Mouse (Mus musculus): ENCODE measurements around the gene Usp50. TPM values are rescaled to one million over a fixed set of nuclear protein-coding genes. Genes with fewer than 3 reads are reported as not detected.

The Usp50 gene
- polyA plus RNA-seq, 1 experiment from 2014 or later, result 2.0 TPM

DNA sequence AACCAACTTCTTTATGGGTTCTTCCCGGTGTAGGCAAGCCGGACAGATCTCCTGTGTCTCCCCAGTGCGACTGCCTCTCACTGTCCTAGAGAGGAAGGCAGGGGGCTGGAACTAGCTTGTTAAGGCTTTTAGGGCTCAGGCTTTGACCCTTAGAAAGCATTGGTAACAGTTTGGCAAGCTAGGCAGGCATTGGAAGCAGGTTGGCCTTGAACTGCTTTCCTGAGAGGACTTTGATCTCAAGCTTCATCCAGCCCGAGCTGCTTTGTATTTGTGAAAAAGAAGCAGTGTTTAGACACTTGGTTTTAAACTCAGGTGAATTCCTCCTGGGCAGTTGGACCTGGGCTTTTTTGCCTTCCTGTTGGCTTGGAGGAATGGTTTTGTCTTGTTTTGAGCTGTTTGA is 4.5 kb downstream of the Usp50 start:
- WGBS, result 79% methylated on average over 4 of the region's 4 CpGs
- no peaks in the 10 kb centered on the region for H3K9me3 ChIP-seq
- H3K4me1 ChIP-seq, result no peaks in the 10 kb centered on the region
- H3K9ac ChIP-seq, result no peak overlapping the region
- no peaks in the 10 kb centered on the region for H3K27me3 ChIP-seq
- no peak for ATAC-seq (ENCODE audit: insufficient number of reproducible peaks, low FRiP score, low TSS enrichment, low read depth)
- no peak overlapping the region for H3K27ac ChIP-seq
- no peak overlapping the region for H3K4me2 ChIP-seq
- no peaks in the 10 kb centered on the region for H3K36me3 ChIP-seq
- no peak overlapping the region for H3K4me3 ChIP-seq

GRCm38 (mm10) chr2:126776416-126776815 is 6.9 kb downstream of the Usp50 start:
- WGBS, result 36% methylated on average over 1 of the region's 1 CpGs
- H3K4me2 ChIP-seq, result no peak overlapping the region
- no peak overlapping the region for H3K9ac ChIP-seq
- H3K4me3 ChIP-seq, result no peak overlapping the region
- no peaks in the 10 kb centered on the region for H3K36me3 ChIP-seq
- no peak for ATAC-seq (ENCODE audit: insufficient number of reproducible peaks, low FRiP score, low TSS enrichment, low read depth)
- no peaks in the 10 kb centered on the region for H3K9me3 ChIP-seq
- no peaks in the 10 kb centered on the region for H3K4me1 ChIP-seq
- no peak overlapping the region for H3K27ac ChIP-seq
- no peaks in the 10 kb centered on the region for H3K27me3 ChIP-seq

- H3K27me3 ChIP-seq, result no peaks in the 10 kb centered on the region
- H3K4me3 ChIP-seq, result no peak overlapping the region
- no peak for ATAC-seq (ENCODE audit: insufficient number of reproducible peaks, low FRiP score, low TSS enrichment, low read depth)
- no peak overlapping the region for H3K4me2 ChIP-seq
- no peak overlapping the region for H3K9ac ChIP-seq
- no peaks in the 10 kb centered on the region for H3K4me1 ChIP-seq
- no peaks in the 10 kb centered on the region for H3K9me3 ChIP-seq
- no peak overlapping the region for H3K27ac ChIP-seq
- no peaks in the 10 kb centered on the region for H3K36me3 ChIP-seq
- 43% methylated on average over 4 of the region's 4 CpGs for WGBS
Measured at GRCm38 (mm10) chr2:126775951-126776350, 7.3 kb downstream of the Usp50 start.

DNA sequence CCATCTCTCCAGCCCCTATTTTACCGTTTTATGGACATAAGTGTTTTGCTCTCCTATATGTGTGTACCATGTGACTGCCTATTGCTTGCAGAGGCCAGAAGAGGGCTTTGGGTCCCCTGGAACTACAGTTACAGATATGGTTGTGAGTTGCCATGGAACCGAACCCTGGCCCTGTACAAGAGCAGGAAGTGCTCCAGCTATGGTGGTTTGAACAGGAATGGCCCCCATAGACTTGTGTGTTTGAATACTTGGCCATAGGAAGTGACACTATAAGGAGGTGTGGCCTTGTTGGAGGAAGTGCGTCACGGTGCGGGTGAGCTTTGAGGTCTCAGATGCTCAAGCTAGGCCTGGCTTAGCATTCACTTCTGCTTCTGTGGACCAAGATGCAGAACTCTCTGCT is 11.1 kb downstream of the Usp50 start:
- WGBS, result 88% methylated on average over 5 of the region's 5 CpGs
- H3K27ac ChIP-seq, result no peak overlapping the region

DNA sequence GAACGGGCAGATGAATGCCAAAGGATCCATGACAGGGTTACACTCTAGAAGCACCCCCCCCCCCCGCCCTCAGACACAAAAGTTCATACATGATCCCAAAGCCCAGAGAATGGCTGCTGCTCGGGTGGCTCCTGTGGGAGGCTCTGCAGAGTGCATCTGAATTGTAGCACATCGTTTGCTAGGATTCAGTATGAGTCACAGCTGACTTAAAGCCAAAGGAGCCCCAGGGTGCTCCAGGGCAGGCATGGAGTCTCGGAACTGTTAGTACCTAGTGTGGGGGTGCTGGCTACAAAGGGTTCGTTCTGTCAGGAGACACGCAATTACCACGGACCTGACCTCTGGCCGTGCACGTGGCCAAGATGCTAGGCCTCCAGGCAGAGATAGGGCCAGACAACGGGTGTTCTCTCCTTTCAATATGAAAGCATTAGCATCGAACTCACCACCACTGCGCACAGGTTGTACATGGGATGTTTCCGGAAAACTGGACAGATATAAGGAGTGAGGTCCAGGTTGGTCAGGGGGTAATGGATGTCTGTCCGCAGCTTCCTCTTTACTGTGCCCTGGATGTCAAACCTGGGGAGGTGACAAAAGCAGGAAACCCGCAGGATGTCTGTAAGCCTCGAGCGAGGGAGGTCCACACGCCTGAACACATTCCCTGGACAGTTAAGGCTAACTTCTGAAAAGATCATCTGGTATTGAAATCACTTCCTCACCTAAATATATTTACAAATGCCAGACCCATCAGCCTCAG is 13.7 kb downstream of the Usp50 start:
- no peak overlapping the region for H3K27ac ChIP-seq
- no peak for ATAC-seq (ENCODE audit: insufficient number of reproducible peaks, low FRiP score, low TSS enrichment, low read depth)
- no peaks in the 10 kb centered on the region for H3K27me3 ChIP-seq
- 0 out of 2 replicates have a peak, but pooled peaks cover 6% of the 10 kb centered on the region for H3K4me1 ChIP-seq
- no peaks in the 10 kb centered on the region; the same call in 1 of the 2 replicates for H3K36me3 ChIP-seq
- 65% methylated on average over 19 of the region's 19 CpGs for WGBS
- H3K4me2 ChIP-seq, result no peak overlapping the region
- H3K4me3 ChIP-seq, result no peak overlapping the region
- H3K9ac ChIP-seq, result no peak overlapping the region
- no peaks in the 10 kb centered on the region for H3K9me3 ChIP-seq

More for the DNA sequence above, 11.1 kb downstream of the Usp50 start:
- no peaks in the 10 kb centered on the region for H3K36me3 ChIP-seq
- ATAC-seq (ENCODE audit: insufficient number of reproducible peaks, low FRiP score, low TSS enrichment, low read depth), result no peak
- no peaks in the 10 kb centered on the region for H3K9me3 ChIP-seq
- H3K4me2 ChIP-seq, result no peak overlapping the region
- H3K27me3 ChIP-seq, result no peaks in the 10 kb centered on the region
- H3K4me3 ChIP-seq, result no peak overlapping the region
- 0 out of 2 replicates have a peak, but pooled peaks cover 2% of the 10 kb centered on the region for H3K4me1 ChIP-seq
- H3K9ac ChIP-seq, result no peak overlapping the region

DNA sequence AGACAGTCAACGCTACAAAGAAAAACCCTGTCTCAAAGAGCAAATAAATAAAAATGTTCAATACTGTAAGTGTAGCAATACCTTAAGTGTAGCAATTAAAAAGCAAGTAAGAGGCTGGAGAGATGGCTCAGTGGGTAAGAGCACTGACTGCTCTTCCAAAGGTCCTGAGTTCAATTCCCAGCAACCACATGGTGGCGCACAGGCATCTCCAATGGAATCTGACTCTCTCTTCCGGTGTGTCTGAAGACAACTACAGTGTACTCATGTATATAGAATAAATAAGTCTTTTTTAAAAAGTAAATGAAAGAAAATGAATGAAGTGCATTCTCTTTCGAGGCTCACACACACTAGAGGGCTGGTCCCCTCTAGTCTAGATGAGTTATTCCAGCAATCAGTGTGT is 15.1 kb downstream of the Usp50 start:
- Histone ChIP-seq H3K27ac (no peak overlapping the region), H3K4me2 (no peak overlapping the region), H3K9ac (no peak overlapping the region), H3K4me3 (no peak overlapping the region), H3K9me3 (no peaks in the 10 kb centered on the region), H3K27me3 (no peaks in the 10 kb centered on the region), H3K36me3 (peaks cover 4% of the 10 kb centered on the region; the same call in 1 of the 2 replicates), H3K4me1 (0 out of 2 replicates have a peak, but pooled peaks cover 6% of the 10 kb centered on the region)
- no peak for ATAC-seq (ENCODE audit: insufficient number of reproducible peaks, low FRiP score, low TSS enrichment, low read depth)
- 76% methylated on average over 4 of the region's 4 CpGs for WGBS

- H3K9ac ChIP-seq, result no peak overlapping the region
- WGBS, result 95% methylated on average over 3 of the region's 3 CpGs
Measured at GRCm38 (mm10) chr2:126767599-126767998, 15.7 kb downstream of the Usp50 start.

GRCm38 (mm10) chr2:126765867-126766582 is 17.2 kb downstream of the Usp50 start:
- Histone ChIP-seq H3K4me3 (no peak overlapping the region), H3K9ac (no peak overlapping the region), H3K27ac (no peak overlapping the region), H3K4me1 (0 out of 2 replicates have a peak, but pooled peaks cover 6% of the 10 kb centered on the region), H3K27me3 (no peaks in the 10 kb centered on the region), H3K36me3 (peaks cover 24% of the 10 kb centered on the region), H3K9me3 (no peaks in the 10 kb centered on the region), H3K4me2 (no peak overlapping the region)
- 37% methylated on average over 11 of the region's 11 CpGs for whole genome bisulfite sequencing
- no peak for ATAC-seq (ENCODE audit: insufficient number of reproducible peaks, low FRiP score, low TSS enrichment, low read depth)

More at GRCm38 (mm10) chr2:126767599-126767998, 15.7 kb downstream of the Usp50 start:
- Histone ChIP-seq H3K36me3 (peaks cover 8% of the 10 kb centered on the region; the same call in 1 of the 2 replicates), H3K27ac (no peak overlapping the region), H3K27me3 (no peaks in the 10 kb centered on the region), H3K4me2 (no peak overlapping the region), H3K4me3 (no peak overlapping the region), H3K4me1 (0 out of 2 replicates have a peak, but pooled peaks cover 6% of the 10 kb centered on the region), H3K9me3 (no peaks in the 10 kb centered on the region)
- ATAC-seq (ENCODE audit: insufficient number of reproducible peaks, low FRiP score, low TSS enrichment, low read depth), result no peak

- no peak for ATAC-seq (ENCODE audit: insufficient number of reproducible peaks, low FRiP score, low TSS enrichment, low read depth)
- Histone ChIP-seq H3K27ac (no peak overlapping the region), H3K9ac (no peak overlapping the region), H3K27me3 (no peaks in the 10 kb centered on the region), H3K4me1 (no peaks in the 10 kb centered on the region), H3K4me2 (no peak overlapping the region), H3K36me3 (peaks cover 85% of the 10 kb centered on the region), H3K4me3 (no peak overlapping the region), H3K9me3 (no peaks in the 10 kb centered on the region)
- WGBS, result 89% methylated on average over 7 of the region's 7 CpGs
Measured at GRCm38 (mm10) chr2:126759351-126759750, 23.9 kb downstream of the Usp50 start.

DNA sequence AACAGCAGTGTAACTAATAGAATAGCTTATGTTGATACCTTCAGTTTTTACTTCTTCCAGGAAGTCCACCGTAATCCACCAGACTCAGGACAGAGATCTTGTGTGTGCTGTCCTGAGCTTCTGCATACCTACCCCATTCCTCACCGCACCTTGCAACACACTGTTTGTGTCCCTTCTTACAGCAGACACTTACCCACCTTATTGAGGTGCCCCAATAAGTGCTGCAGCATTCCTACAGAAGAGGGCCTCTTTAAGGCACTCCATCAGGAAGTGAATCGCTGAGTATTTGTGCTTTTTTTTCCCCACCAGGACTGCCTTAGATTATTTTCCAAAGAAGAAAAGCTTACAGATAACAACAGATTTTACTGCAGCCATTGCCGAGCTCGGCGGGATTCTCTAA is 27.6 kb downstream of the Usp50 start:
- 96% methylated on average over 6 of the region's 6 CpGs for WGBS
- H3K9ac ChIP-seq, result no peak overlapping the region
- no peaks in the 10 kb centered on the region for H3K9me3 ChIP-seq
- no peaks in the 10 kb centered on the region for H3K27me3 ChIP-seq
- peaks cover 85% of the 10 kb centered on the region for H3K36me3 ChIP-seq
- no peak overlapping the region for H3K4me3 ChIP-seq
- ATAC-seq (ENCODE audit: insufficient number of reproducible peaks, low FRiP score, low TSS enrichment, low read depth), result no peak
- no peak overlapping the region for H3K4me2 ChIP-seq
- no peak overlapping the region for H3K27ac ChIP-seq
- no peaks in the 10 kb centered on the region for H3K4me1 ChIP-seq

GRCm38 (mm10) chr2:126743389-126743788 is 39.9 kb downstream of the Usp50 start:
- Histone ChIP-seq H3K27ac (no peak overlapping the region), H3K9ac (no peak overlapping the region), H3K4me3 (no peak overlapping the region), H3K36me3 (peaks cover 70% of the 10 kb centered on the region), H3K9me3 (no peaks in the 10 kb centered on the region), H3K27me3 (no peaks in the 10 kb centered on the region), H3K4me2 (no peak overlapping the region), H3K4me1 (no peaks in the 10 kb centered on the region)
- WGBS, result 72% methylated on average over 5 of the region's 5 CpGs
- ATAC-seq (ENCODE audit: insufficient number of reproducible peaks, low FRiP score, low TSS enrichment, low read depth), result no peak

GRCm38 (mm10) chr2:126740314-126740713 is 43.0 kb downstream of the Usp50 start:
- no peaks in the 10 kb centered on the region for H3K27me3 ChIP-seq
- H3K36me3 ChIP-seq, result peaks cover 68% of the 10 kb centered on the region
- WGBS, result 55% methylated on average over 2 of the region's 2 CpGs
- ATAC-seq (ENCODE audit: insufficient number of reproducible peaks, low FRiP score, low TSS enrichment, low read depth), result no peak
- H3K4me3 ChIP-seq, result no peak overlapping the region
- no peaks in the 10 kb centered on the region for H3K4me1 ChIP-seq
- no peak overlapping the region for H3K4me2 ChIP-seq
- no peak overlapping the region for H3K9ac ChIP-seq
- no peaks in the 10 kb centered on the region for H3K9me3 ChIP-seq
- H3K27ac ChIP-seq, result no peak overlapping the region

All from limb, embryonic 15.5 days (tissue).